In genomic region chr2:59407512-59407988, GRCm38 (mm10) we compare ENCODE assay signal across 8 mouse cellular contexts.
DNase-seq lines count a peak whose midpoint lies in the region; ATAC-seq lines count a peak whose summit lies in the region.

No protein-coding gene starts in this region.

- no peak overlapping the region for H3K4me3 ChIP-seq in heart, embryonic 14.5 days (ENCODE audit: control insufficient read depth in 1 of 2, insufficient read depth in 1 of 2, low read depth in 1 of 2, low read length in 2 of 2)
- no peak overlapping the region for H3K4me3 ChIP-seq in midbrain, embryonic 16.5 days (ENCODE audit: low read depth, low read length)
- H3K4me3 ChIP-seq in liver, embryonic 11.5 days (ENCODE audit: low read depth, low read length) = no peak overlapping the region

- no peak for DNase-seq in frontal cortex, postnatal 25 days (ENCODE audit: low spot score in 2 of 2)
- peak; percentile 49 for DNase-seq in embryo, embryonic 10.5 days (ENCODE audit: low spot score)
- peak; percentile 58 to 70 for DNase-seq in layer of hippocampus, postnatal 36 days
- no peak for DNase-seq in B cell, adult 2 months
- no peak for DNase-seq in liver, embryonic 11.5 days (ENCODE audit: low spot score)

- peaks cover 4% of the 10 kb centered on the region; the same call in 1 of the 2 replicates for H3K9me3 ChIP-seq in heart, embryonic 14.5 days (ENCODE audit: control insufficient read depth, low read length)
- no peaks in the 10 kb centered on the region for H3K9me3 ChIP-seq in midbrain, embryonic 16.5 days (replicated peaks; ENCODE audit: control insufficient read depth, low read length, poor library complexity, severe bottlenecking)
- H3K9me3 ChIP-seq in liver, embryonic 11.5 days (ENCODE audit: control insufficient read depth, low read length) = no peaks in the 10 kb centered on the region

- H3K27ac ChIP-seq in heart, embryonic 14.5 days (replicated peaks in 1 of 2; ENCODE audit: control insufficient read depth in 1 of 2, insufficient read depth in 1 of 2, low read depth in 2 of 2, low read length in 2 of 2) = peak overlapping the region; percentile 73 to 79
- no peak overlapping the region; the same call in 1 of the 2 replicates for H3K27ac ChIP-seq in midbrain, embryonic 16.5 days (ENCODE audit: low read length)
- no peak overlapping the region for H3K27ac ChIP-seq in liver, embryonic 11.5 days (ENCODE audit: low read depth, low read length)

- 34% methylated on average over 13 of the region's 13 CpGs for WGBS in heart, embryonic 14.5 days
- 59% methylated on average over 13 of the region's 13 CpGs for WGBS in midbrain, embryonic 16.5 days
- 85% methylated on average over 13 of the region's 13 CpGs for WGBS in liver, embryonic 11.5 days

- peak; percentile 90 for ATAC-seq in frontal cortex, adult (ENCODE audit: low TSS enrichment)
- peak; percentile 78 for ATAC-seq in heart, embryonic 14.5 days (ENCODE audit: insufficient number of reproducible peaks, insufficient read depth, low FRiP score, low read depth)
- ATAC-seq in midbrain, embryonic 16.5 days = peak; percentile 90
- ATAC-seq in liver, embryonic 11.5 days (replicated peaks; ENCODE audit: low FRiP score) = no peak

- H3K4me2 ChIP-seq in heart, embryonic 14.5 days (ENCODE audit: low read length) = 0 out of 2 replicates have a peak overlapping the region, but pooled peaks have one; percentile 14
- no peak overlapping the region for H3K4me2 ChIP-seq in midbrain, embryonic 16.5 days (ENCODE audit: low read length)
- H3K4me2 ChIP-seq in liver, embryonic 11.5 days = no peak overlapping the region

- no peak overlapping the region for H3K9ac ChIP-seq in heart, embryonic 14.5 days (ENCODE audit: low read length)
- no peak overlapping the region for H3K9ac ChIP-seq in midbrain, embryonic 16.5 days (ENCODE audit: low read depth, low read length)
- H3K9ac ChIP-seq in liver, embryonic 11.5 days (ENCODE audit: low read depth, low read length) = no peak overlapping the region

- no peaks in the 10 kb centered on the region for H3K36me3 ChIP-seq in heart, embryonic 14.5 days (ENCODE audit: control insufficient read depth, insufficient read depth, low read length)
- no peaks in the 10 kb centered on the region for H3K36me3 ChIP-seq in midbrain, embryonic 16.5 days (ENCODE audit: control insufficient read depth, insufficient read depth, low read length)
- H3K36me3 ChIP-seq in liver, embryonic 11.5 days (ENCODE audit: control insufficient read depth, insufficient read depth, low read length) = no peaks in the 10 kb centered on the region; the same call in 1 of the 2 replicates

- H3K27me3 ChIP-seq in heart, embryonic 14.5 days (ENCODE audit: control insufficient read depth, insufficient read depth, low read length) = no peaks in the 10 kb centered on the region
- H3K27me3 ChIP-seq in midbrain, embryonic 16.5 days (ENCODE audit: control insufficient read depth, insufficient read depth, low read depth, low read length) = no peaks in the 10 kb centered on the region
- no peaks in the 10 kb centered on the region for H3K27me3 ChIP-seq in liver, embryonic 11.5 days (replicated peaks; ENCODE audit: control insufficient read depth, insufficient read depth, low read length)

- peaks cover 12 to 15% of the 10 kb centered on the region in 2 experiments for H3K4me1 ChIP-seq in heart, embryonic 14.5 days (ENCODE audit: control insufficient read depth in 2 of 2, insufficient read depth in 2 of 2, low read length in 2 of 2)
- H3K4me1 ChIP-seq in midbrain, embryonic 16.5 days (ENCODE audit: control insufficient read depth, insufficient read depth, low read length) = no peaks in the 10 kb centered on the region
- no peaks in the 10 kb centered on the region for H3K4me1 ChIP-seq in liver, embryonic 11.5 days (replicated peaks; ENCODE audit: control insufficient read depth, insufficient read depth, low read length)

Comparison
In these comparisons a context has a peak if more than half of its experiments do, and no peak if none do; other contexts are left out.
1. DNase-seq: peak in embryo, embryonic 10.5 days (single experiment) and layer of hippocampus, postnatal 36 days (2 of 2); none in frontal cortex, postnatal 25 days (0 of 2), B cell, adult 2 months (0 of 2) and liver, embryonic 11.5 days (single experiment).
2. H3K27ac ChIP-seq: peak in heart, embryonic 14.5 days (2 of 2); none in midbrain, embryonic 16.5 days (single experiment) and liver, embryonic 11.5 days (single experiment).